Mouse (Mus musculus): ENCODE data around the gene Elmo2.

GRCm38 (mm10) chr2:165275824-165276223 lies 50.5 kb downstream of the Elmo2 start:
- no peak for TF ChIP-seq ZNF384 (IDR thresholded peaks at IDR 0.05; ENCODE audit: low read depth, low read length)
- no peak for TF ChIP-seq CHD2 (IDR thresholded peaks at IDR 0.05; ENCODE audit: low read depth, low read length)
- TF ChIP-seq MAFK (IDR thresholded peaks at IDR 0.05; ENCODE audit: insufficient read depth, low read depth, low read length), result no peak
- no peak for TF ChIP-seq ZC3H11A (IDR thresholded peaks at IDR 0.05; ENCODE audit: borderline replicate concordance, low read depth, low read length)
- no peak for TF ChIP-seq HCFC1 (IDR thresholded peaks at IDR 0.05; ENCODE audit: borderline replicate concordance, insufficient read depth, low read length)
